Mouse (Mus musculus) kidney, postnatal 4 days (tissue): ENCODE data around the gene Ranbp3.

Source experiments
- DNase-seq, 2 experiments: peaks; one replicate each; pipeline ENCODE4 v3.0.0; 2021; ENCODE audit warnings: mixed read lengths in 2 of 2

Gene Ranbp3

DNA sequence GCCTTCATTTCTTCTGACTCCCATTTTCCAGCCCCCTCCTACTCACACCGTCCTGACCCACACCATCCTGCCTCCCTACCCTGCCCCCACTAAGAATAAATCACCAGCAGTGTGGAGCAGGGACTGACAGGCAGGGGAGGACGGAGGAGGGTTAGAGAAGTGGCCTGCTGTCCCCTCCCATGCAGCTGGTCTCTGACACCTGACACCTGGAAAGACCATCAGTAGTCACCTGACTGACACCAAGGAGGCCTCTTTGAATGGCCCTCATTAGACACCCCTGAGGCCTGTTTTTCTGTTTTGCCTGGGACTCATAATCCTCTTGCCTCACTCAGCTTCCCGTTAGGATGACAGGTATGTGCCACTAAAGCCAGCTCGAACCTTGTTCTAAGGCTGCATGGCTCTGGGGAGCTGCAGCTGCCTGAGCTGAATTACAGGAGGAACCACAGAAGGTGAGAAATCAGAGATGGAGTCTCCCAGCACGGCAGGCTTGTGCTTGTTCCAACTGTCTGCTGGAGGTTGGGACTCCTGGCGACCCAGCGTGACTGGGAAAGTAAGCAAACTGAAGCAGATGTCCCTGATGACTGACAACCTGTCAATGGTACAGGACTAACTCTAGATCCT lies 54.0 kb downstream of the Ranbp3 start:
- DNase-seq, result peak in 1 of 2 experiments; percentile 39

DNA sequence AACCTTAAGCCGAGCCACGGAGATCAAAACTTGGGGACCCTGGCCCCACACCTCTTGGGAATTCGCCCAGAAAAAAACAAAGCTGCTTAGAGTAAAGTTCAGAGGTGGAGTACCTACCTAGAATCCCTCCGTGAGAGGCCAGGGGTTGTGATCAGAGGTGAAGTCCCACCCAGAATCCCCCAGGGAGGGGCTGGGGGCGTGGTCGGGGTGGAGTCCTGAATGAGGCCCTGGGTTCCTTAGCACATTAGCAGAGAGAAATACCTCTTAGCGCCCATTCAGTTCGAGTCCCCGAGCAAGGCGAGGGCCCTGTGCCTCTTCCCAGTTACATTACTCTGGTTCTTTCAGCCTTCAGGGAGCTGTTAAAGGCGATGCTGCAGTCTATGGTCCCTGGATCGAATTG lies 54.6 kb downstream of the Ranbp3 start:
- DNase-seq, result peak; percentile 58 to 66

DNA sequence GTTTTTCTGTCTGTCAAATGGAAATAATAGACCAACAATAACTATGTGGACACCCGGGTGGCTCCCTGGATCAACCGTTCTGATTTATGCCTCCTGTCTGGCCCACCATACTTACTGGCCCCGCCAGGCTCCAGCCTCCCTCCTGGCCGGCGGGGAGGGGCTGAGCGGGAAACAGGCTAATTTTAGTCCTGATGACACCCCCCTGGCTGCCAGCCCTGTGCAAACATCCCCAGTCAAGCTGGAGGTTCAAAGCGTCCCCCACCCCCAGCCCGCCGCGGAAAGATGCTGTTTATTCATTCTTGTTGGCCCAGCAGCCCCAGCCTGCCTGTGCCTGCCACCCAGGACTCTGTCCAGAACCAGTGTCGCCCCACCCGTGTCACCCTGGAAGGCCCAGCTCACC lies 55.0 kb downstream of the Ranbp3 start:
- DNase-seq, result peak; percentile 41 to 61

DNA sequence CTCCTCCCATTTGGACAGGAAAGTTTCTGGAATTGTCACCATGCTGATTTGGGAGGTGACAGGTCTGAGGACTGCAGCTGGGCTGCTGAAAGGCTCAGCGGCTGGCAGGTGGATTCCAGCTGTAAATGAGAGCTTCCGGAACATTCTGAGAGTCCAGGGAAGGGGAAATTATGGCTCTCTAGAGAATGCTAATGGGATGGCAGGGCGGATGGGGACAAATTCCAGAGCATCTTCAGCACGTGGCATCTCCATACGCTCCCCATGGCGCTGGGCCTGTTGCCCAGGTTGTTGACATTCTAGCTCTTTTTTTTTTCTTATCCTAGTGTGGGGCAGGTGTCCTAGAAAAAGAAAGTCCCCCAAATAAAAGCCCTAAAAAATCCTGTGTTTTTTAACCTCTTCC lies 56.1 kb downstream of the Ranbp3 start:
- no peak for DNase-seq

GRCm38 (mm10) chr17:56729656-56730055 lies 56.6 kb downstream of the Ranbp3 start:
- no peak for DNase-seq

DNA sequence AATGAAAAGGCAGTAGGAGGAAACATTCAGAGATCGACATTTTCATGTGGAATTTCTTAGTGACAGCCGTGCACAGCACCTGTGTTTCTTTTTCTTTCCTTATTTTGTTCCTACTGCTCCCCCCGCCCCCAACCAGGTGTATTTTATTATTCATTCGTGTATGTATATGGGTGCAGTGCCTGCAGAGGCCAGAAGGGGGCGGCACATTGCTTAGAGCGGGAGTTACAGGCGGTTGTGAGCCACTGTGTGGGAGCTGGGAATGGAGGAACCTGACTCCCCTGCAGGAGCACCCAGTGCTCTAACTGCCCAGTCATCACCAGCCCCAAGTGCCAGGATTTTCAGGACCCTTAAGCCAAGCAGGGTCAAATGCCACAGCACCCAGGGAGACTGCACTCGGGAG lies 63.4 kb downstream of the Ranbp3 start:
- DNase-seq, result peak in 1 of 2 experiments; percentile 37

- DNase-seq, result no peak
These were observed 65.1 kb downstream of the Ranbp3 start for GRCm38 (mm10) chr17:56738221-56738620.

DNA sequence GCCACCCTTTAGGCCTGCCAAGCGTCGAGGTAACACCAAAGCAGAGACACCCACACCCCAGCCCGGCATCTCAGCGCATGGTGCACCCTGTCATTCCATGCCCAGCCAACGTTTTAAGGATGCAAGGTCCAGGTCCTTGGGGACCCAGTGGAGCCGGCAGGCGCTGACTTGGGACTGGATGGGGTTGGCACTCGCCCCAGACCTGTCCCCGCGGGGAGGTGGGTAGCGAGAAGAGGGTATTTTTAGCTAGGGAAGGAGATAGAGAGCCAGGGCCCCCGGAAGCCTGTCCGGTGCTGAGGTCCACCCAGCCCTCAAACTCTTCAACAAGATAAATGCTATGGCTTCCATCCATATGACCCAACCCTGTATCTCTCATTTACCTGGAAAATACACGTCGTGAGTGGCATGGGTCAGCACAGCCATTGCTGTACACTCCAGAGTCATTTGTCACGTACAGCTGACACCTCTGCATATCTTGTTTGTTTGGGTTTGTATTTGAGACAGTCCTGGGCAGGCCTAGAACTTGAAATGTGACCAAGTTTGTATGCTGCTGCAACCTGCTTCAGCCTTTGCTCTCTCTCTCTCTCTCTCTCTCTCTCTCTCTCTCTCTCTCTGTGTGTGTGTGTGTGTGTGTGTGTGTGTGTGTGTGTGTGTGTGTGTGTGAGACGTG lies 67.2 kb downstream of the Ranbp3 start:
- DNase-seq, result no peak

DNA sequence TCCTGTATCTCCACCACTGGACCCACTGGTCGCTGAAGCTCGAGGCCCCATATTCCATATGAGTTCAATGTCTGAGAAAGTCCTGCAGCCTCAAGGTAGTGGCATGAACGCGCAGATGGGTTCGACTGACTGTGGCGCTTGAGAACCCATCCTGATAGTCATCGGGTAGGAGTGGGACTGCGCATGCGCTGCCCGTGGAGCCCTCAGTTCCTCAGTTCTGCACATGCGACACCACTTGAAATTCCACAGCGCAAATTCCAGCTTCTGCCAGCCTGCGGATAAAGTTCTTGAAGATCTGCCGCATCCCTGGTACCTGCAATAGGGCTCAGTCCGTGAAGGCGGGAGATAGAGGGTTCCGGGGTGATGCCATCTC lies 67.7 kb downstream of the Ranbp3 start:
- DNase-seq, result no peak

DNA sequence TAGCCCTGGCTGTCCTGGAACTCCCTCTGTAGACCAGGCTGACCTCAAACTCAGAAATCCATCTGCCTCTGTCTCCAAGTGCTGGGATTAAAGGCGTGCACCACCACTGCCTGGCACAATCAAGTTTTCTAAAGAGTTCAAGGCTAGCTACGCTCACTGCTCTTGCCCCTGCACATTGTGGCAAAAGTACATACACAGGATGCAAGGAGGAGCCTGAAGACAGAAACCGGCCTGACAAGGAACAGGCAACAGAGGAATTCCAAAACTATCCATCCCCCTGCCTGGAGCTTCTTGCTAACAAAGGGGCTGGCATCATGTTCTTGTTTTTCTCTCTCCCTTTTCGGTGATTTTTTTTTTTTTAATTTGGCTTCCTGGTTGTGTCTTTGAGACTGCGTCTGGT lies 71.1 kb downstream of the Ranbp3 start:
- DNase-seq, result no peak

GRCm38 (mm10) chr17:56751404-56752072 lies 78.4 kb downstream of the Ranbp3 start:
- peak; percentile 70 to 85 for DNase-seq

- no peak for DNase-seq
These were observed 80.4 kb downstream of the Ranbp3 start for GRCm38 (mm10) chr17:56753452-56753851.

- DNase-seq, result peak in 1 of 2 experiments; percentile 35
These were observed 81.4 kb downstream of the Ranbp3 start for GRCm38 (mm10) chr17:56754271-56755185.

GRCm38 (mm10) chr17:56756703-56757399 lies 83.8 kb downstream of the Ranbp3 start:
- peak; percentile 59 to 70 for DNase-seq

- DNase-seq, result peak; percentile 96 to 97
These were observed 84.5 kb downstream of the Ranbp3 start, which contains the start of gene Nrtn for GRCm38 (mm10) chr17:56757416-56758123. Gene Nrtn (minus strand): TSS chr17:56757530.

DNA sequence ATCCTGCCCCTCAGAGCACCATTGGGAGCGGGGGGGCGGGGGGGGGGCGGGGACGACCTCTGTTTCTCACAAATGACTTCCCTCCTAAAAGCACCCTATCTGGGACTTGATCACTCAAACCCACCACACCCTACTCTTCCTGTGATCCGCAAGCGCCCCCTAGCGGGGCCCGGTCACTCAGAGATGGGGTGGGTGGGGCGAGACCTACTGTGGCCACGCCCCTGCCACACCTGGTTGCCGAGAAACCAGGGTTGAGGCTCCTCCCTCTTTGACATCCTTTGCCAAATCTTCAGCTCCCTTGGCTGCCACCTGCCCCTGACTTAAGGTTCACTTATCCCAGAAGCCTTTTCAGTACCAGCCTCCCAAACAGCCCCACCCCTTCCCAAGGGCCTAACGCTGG lies 85.0 kb downstream of the Ranbp3 start:
- peak; percentile 85 to 90 for DNase-seq

DNA sequence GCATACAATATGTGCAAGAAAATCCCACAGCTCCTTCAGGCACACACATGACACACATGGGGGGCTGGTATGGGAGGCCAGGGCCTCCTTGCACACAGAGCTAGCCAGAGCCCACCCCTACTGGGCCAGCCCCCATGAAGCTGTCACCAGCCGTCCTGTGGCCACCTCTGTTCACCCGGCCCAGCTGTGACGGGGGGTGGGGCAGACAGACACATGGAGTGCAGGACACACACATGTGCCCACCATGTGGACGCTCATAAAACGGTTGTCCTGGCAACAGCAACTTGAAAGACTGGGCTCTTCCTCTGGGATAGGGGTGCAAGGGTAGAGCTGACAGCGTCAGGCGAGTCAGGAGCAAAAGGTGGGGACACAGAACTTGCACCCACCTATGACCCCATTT lies 86.2 kb downstream of the Ranbp3 start:
- DNase-seq, result no peak

- DNase-seq, result no peak
These were observed 88.0 kb downstream of the Ranbp3 start for GRCm38 (mm10) chr17:56761077-56761476.
